Mouse (Mus musculus): Measurements from ENCODE around the gene Zp3r. TPM values are rescaled to one million over a fixed set of nuclear protein-coding genes. Genes with fewer than 3 reads are reported as not detected.

The Zp3r gene
- total RNA-seq, 2 experiments from 2014 or later = not detected

Other genes with a start within 250 kb of the Zp3r start
- gene Cd55b, start 206.6 kb downstream of the Zp3r start, total RNA-seq (2021) = not detected
- gene Cd55, start 166.9 kb downstream of the Zp3r start, total RNA-seq (2021) = 1 to 10 TPM; 6.6 to 7.4 TPM
- gene C4bp, start 32.0 kb upstream of the Zp3r start, total RNA-seq (2021) = 1 to 10 TPM in 1 of 2 experiments, under 1 TPM in 1; 0.89 to 1.1 TPM
- under 1 TPM in 1 of 2 experiments, not detected in 1; 0.31 TPM for gene Gm29427, start 86.2 kb upstream of the Zp3r start, total RNA-seq (2021)
- gene Yod1, start 87.7 kb upstream of the Zp3r start, total RNA-seq (2021) = 10 to 100 TPM; 15.3 to 17.6 TPM
- gene Pfkfb2, start 99.6 kb upstream of the Zp3r start, total RNA-seq (2021) = 10 to 100 TPM; 38.6 to 53.6 TPM
- 1 to 10 TPM; 1.7 to 2.2 TPM for gene AA986860, start 102.4 kb upstream of the Zp3r start, total RNA-seq (2021)
- not detected for gene Fcamr, start 171.3 kb upstream of the Zp3r start, total RNA-seq (2021)
- gene Pigr, start 197.1 kb upstream of the Zp3r start, total RNA-seq (2021) = not detected
- gene Fcmr, start 236.0 kb upstream of the Zp3r start, total RNA-seq (2021) = under 1 TPM in 1 of 2 experiments, not detected in 1; 0.68 TPM